Mouse (Mus musculus) frontal cortex, adult 2 months (tissue): ENCODE results near the gene Gstt1. TPM values are rescaled to one million over a fixed set of nuclear protein-coding genes. Genes with fewer than 3 reads are reported as not detected.
A peak's percentile ranks its signal among the peaks of the same experiment; 100 is the strongest.
"Not testable (repeated sequence)": the region's sequence is repeated elsewhere in the genome, so short reads cannot be mapped to it uniquely, and the experiment has no call there.

Experiments
- DNase-seq, 2 experiments: peaks; one replicate each; pipeline ENCODE4 v3.0.0; 2022; ENCODE audit warnings: low spot score in 1 of 2; ENCODE audit errors: extremely low spot score in 1 of 2
- polyA plus RNA-seq: library from polyadenylated mRNA; depleted of rRNA; stranded (reverse); fragments of >200 nt; gene quantifications from 2 replicates; pipeline ENCODE4 v1.2.3, GENCODE M21; 2012; rRNA removed

The Gstt1 gene
- 29.8 and 39.9 TPM in 2 replicates for polyA plus RNA-seq

DNA sequence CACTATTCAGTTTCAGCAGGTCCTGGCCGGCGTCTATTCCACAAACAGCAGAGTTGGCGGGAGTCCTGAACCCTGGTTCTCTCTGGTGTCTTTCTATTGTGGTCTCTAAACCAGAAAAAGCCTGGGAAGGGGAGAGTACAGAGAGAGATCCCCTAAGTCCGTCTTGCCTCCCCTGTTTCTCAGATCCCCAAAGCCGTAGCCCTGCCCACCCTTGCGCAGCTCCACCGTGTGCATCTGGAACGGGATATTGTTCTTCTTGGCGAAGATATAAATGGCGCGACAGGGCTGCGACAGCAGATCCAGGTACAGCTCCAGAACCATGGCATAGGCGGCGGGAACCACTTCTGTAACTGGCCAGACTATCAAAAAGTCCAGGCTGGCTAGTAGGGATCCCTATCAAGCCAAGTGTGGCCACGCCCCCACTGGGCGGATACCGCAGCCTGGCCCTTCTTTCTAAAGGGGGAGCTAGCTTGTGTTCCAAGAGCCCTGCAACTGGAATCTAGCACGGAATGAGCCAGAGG, at the start of gene Gstt1:
Gstt1 (minus strand) TSS at position 409 of the 521 bp plus-strand sequence.
- peak in 1 of 2 experiments; percentile 9 for DNase-seq

DNA sequence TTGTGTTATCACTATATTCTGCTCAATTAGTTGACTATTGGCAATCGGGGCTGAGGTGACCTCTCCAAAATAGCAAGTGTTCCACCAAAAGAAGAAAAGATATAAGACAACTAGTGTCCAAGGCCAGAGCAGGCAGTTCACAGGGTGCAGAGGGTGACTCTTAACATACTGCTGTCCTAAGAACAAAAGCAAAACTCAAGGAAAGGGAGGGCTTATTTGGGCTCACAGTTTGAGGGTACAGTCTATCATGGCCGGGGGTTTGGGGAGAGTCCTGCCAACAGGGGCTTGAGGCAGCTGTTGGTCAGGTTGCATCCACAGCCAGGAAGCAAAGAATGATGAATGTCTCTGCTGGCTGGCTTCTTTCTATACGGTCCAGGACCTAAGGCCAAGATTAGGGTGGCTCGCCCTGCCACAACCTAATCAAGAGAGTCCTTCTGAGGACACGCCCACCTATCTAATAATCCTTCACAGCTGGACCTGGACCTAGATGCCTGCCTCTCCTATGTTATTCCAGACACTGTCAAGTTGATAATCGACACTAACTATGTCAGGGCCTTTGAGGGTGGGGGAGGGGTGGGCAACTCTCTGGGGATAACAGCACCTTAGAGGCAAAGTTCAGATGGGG, 47.0 kb upstream of the Gstt1 start:
- DNase-seq = no peak

DNA sequence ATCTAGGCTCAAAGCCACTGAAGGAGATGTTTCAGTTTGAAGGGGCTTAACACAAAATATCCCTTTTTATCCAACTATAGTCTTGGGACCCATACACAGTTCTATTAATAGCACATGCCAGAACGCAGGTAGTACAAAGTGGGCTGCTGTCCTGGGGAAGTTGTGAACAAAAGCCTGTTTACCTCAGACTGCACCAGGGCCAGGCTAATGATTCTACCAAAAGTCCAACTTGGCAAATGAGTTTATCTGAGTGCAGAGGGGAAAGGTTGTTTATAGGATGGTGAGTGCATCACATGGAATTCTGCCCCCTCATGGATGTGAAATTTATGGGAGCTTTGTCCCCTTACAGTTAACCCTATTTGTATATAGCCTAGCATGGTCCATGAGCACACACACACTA, 46.4 kb upstream of the Gstt1 start:
- DNase-seq = no peak

DNA sequence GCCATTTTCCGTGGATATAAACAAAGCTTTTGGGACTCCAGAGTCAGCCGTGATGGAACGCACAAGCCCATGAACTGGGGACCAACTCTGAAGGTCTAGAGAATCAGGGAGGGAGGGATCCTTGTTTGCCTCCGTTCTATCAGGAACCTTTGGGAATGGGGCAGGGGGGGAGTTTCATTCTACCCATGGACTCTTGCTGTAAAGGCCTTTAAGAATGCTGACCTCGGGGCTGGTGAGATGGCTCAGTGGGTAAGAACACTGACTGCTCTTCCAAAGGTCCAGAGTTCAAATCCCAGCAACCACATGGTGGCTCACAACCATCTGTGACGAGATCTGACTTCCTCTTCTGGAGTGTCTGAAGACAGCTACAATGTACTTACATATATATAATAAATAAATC, 45.5 kb upstream of the Gstt1 start:
- not testable (repeated sequence) for DNase-seq

DNA sequence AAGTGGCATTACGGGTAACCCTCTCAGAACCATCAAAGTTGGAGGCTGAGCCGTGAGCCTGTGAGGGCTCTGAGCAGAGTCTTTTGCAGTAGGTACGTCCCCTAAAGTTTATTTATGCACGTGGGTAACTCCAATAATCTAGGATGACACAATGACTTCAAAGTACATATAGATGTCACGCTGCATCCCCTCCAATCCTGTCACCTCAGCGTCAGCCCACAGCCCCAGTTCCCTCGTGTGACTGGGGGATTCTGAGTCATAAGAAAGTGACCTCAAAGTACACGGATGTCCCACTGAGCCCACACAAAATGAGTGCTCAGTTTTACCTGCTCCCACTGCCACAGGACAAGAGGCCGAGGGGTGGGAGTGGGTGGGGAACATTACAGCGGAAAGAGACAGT, 40.7 kb upstream of the Gstt1 start:
- no peak for DNase-seq

DNA sequence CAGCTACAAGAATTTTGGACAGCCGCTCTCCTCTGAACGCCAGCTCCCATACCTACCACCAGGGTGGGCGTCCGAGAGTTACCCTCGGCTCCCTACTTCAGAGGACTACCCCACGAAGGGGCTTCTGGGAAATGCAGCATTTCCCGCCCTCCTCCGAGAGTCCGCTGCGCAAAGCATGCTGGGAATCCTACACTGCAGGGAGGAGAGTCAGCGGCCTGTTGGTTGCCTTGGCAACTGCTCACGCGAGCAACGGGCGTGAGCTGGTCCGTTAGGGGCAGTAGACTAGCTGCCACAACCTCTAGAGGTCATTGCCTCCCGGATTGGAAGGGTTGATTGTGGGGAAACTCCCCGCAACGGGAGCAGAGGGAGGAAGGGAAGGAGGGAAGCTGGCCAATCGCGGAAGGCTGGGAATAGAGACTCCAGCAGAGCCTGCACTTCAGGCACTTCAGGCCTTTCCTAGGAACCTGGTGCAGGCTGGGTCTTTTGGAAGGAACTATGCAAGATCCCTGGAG, 38.9 kb upstream of the Gstt1 start, which contains the start of gene Gstt2:
Gstt2 (minus strand) TSS at position 177 of the 512 bp plus-strand sequence.
- peak; percentile 85 to 95 for DNase-seq

DNA sequence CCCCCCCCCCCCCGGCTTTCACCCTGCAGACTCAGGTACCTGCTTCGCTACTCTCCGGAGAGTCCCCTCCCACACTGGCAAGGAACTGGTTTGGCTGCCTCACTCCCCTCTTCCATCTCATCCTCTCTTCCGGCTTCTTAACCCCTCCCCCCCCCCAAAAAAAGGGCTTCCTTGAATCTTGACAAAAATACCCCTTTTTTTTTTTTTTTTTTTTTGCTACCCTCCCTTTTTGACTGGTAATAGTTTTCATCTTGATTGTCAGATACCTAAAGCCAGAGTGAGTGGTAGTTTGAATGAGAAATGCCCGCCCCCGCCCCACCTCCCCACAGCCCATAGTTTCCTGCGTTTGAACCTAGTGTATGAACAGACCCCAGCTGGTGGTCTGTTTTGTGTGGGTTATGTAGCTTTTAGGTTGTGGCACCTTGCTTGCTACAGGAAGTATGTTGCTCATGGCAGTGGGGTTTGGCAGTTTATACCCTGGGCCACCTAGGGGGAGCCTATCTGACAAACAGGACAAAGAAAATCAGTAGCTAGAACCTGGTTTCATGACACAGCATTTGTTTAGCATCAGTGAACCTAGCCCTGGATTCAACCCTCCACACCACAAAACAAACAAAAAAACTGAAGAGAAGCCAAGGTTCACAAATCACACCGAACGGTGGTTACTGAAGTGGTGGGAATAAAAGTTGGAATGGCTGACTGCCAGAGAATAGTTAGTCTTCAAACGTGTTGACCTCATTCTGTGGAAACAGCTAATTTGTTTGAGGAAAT, 37.6 kb upstream of the Gstt1 start:
- no peak for DNase-seq

DNA sequence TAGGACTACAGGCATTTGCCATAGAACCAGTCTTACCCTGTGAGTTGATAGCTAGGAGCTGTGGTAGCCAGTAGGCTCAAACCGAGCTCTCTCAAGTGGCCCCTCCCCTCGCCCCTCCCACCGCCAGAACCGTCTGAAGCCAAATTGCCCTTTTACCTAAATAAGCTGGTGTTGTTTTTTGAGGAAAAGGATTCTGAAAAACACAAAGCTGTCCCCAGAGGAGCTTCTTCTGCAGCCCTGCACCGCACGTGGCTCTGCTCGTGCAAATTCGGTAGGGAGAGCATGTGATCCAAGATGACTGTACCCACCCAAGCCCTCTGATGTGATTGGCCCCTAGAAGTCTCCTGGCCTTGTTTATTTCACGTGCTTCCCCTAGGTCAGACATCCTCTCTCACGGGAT, 36.9 kb upstream of the Gstt1 start:
- no peak for DNase-seq

DNA sequence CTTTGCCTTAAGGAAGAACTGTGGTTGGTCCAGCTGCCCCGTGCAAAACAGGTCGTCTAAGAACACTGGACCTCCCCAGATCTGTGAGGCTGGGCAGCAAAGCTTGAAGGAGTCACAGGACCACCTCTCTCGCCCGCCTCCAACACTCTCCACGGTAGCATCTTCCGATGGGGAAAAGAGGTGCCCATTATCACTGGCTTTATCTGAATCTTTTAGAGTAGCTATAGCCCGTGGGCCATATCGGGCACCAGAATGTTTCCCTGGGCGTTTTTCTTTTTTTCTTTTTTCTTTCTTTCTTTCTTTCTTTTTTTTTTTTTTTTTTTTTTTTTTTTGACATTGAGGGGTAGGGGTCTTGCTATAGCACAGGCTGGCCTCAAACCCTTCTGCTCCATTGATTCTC, 36.3 kb upstream of the Gstt1 start:
- no peak for DNase-seq

DNA sequence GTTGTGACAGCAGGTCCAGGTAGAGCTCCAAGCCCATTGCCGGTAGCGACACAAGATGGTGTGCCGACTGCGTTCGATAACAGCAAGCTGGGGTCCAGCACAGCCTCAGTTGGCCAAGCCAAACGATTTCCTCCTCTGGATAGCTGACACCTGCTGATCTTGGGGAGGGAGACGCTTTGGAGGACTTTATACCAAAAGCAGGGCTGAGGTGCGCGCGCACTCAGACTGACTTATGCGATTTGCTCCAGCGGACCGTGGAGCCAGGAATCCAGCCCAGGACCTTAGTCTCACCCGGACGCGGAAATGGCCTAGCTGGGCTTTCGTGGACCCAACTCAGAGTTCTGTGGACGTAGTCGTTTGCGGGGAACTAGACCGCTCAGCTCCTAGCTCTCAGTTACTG, 35.9 kb upstream of the Gstt1 start:
- no peak for DNase-seq

DNA sequence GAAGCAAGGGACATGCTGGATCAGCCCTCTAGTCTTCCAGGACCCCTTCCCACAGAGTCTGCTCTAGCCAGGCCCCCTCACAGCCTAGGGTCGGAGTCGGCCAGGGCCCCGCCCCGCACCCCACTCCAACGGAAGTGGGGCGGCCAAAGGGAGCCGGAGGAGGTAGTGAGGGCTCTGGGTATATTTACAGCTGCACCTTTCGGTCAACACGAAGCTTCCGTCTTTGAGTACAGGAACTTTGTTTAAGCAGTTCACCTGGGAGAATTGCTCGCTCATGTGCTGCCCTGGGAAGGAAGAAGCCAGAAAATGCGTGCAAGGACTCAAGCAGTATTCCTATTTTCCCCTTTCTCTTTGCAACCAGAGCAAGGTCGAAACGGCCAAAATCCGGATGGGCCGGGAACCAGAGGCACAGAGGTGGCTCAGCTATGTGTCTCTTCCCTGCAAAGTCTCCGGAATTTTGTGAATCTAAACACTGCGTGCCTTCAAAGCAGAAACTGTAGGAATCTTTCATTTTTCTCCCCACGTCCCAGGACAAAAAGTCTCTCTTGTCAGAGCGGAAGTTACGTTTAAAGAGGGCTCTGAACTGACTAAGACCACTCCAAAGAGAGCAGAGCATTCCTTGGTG, 35.2 kb upstream of the Gstt1 start:
- no peak for DNase-seq

DNA sequence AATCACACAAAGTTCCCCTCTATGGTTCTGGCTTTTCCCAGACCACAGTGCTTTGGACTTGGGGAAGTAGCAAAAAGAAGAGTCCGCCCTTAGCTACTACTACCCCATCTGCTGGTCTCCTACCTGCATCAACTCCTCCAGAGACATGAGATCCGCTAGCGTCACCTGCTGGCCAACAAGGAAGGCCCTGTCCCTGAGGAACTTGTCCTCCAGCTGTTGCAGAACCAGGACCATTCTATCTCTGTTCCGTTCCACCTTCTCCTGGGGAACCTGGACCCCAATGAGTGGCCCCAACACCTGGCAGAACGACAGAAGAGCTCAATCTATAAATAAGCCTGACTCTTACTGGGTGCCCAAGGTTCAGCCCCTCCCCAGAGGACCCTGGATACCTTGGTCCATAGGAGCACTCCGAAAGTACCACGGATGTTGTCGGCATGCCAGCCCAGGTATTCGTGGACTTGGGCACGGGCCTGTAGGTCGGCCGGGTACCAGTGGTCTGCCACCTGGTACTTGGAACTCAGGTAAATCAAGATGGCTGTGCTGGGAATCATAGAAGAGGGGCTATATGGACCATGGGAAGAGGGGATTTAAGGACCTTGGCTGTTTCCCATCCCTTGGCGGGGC, 34.0 kb upstream of the Gstt1 start:
- peak in 1 of 2 experiments; percentile 75 for DNase-seq

DNA sequence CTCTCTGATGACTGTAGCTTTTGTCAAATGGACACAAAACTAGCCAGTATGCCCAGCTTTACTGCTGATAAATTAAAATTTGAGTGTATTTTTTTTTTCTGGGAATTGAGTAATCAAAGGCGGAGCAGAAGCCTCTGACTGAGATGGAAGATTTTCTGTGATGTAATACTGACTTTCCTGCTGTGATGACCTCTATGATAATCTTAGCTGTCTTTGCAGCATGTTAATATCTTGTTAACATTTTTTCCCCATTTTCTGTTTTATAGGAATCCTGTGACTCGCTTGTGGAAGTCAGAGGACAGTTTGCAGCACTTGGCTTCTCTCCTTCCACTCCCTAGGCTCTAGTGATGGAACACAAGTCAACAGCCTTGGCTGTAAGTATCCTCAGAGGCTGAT, 31.9 kb upstream of the Gstt1 start:
- DNase-seq = no peak

DNA sequence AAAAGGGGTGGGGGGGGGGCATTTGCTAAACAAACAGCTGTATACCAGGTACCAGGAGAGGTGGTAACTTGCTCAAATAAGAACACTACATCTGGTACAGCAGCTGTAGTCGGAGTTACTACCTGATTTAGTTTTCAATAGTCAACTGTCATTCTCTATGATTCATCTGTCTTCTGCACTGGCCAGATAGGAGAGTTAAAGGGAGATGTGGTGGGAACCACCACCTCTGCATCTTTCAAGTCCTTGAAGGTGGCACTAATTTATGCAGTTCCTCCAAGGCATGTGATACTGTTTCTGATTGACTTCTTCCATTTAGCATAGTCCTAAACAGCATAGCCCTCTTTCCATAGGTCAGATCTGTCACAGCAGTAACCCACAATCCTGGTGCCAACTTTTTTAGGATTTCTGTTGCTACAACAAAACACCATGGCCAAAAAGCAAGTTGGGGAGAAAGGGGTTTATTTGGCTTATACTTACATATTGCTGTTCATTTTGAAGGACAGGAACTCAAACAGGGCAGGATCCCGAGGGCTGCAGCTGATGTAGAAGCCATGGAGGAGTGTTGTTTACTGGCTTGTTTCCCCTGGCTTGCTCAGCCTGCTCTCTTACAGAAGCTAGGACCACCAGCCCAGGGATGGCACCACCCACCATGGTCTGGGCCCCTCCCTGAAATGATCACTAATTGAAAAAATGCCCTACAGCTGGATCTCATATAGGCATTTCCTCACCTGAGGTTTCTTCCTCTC, 31.3 kb upstream of the Gstt1 start:
- no peak for DNase-seq

DNA sequence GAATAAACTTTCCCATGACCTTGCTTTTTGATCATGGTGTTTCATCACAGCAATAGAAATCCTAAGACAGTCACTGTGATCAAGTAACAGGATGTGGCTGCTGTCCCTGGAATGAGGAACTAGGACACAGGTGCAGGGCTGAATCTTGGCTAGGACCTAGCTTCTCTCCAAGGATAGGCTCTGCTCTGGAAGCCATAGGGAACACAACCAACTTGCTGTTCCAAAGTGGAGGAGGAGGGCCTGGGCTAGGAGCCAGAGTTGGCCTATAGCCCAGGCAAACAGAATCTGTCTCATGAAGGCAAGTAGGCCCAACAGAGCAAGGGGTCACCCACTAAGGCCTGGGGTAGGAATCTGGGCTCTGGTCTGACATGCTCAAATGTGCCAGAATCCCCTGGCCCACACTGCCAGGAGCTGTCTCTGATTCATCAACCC, 30.1 kb upstream of the Gstt1 start:
- peak in 1 of 2 experiments; percentile 35 for DNase-seq

DNA sequence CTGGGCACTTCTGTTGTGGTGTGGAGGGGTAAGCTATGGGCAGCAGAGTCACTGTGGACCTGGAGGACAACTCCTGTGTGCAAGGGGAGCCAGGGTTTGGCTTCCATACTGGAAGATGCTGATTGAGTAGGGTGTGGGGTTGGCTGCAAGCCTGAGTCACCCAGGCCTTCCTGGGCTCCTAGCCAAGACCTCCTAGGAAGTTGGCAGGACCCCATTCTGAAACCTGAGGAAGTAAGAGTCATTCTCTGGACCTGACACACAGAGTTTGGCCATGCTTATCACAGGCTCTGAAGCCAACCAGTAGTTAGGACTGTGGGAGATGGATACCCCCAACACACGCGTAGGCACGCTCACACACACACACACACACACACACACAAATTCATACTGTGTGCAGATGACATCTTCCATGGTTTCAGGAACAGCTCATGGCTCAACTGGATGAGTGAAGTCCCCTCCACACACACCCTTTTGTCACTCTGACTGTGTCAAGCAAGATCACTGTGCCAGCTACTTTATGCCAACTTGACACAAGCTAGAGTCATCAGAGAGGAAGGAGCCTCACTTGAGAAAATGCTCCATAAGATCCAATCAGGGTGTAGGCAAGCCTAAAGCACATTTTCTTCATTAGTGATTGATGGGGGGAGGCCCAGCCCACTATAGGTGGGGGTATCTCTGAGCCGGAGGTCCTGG, 29.4 kb upstream of the Gstt1 start:
- DNase-seq = no peak

DNA sequence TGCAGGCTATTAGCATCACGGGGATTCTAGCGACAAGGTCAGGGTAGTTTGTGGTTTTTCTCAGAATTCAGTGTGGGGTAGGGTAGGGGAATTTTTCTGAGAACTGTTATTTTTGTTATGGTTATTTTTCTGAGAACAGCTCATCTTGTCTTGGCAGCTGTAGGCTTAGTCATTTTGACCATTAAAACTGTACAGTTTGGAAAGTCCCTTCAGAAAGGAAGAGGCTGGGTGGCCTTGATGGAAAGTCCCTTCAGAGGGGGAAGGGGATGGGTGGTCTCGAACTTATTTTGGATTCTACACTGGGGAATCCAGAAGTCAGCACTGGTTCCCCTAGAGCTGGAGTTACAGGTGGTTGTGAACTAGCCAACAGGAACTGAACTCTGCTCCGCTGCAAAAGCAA, 26.1 kb upstream of the Gstt1 start:
- DNase-seq = no peak

DNA sequence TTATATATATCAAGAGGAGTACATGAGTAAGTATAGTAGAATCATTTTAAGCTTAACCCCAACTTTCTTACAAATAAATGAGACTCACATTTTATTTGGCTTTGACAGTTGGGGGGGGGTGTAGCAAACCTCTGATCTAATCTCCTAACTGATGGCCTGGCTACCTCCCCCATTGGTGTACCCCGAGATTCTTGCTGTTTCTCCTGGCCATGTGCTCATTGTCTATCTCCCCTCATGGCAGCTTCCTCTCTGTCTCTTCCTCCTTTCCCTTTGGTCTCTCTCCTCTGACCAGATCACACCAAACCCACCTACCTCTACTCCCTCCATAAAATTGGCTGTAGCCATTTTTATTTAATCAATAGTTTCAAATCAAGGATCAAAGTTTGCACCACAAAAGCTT, 25.4 kb upstream of the Gstt1 start:
- DNase-seq = no peak

DNA sequence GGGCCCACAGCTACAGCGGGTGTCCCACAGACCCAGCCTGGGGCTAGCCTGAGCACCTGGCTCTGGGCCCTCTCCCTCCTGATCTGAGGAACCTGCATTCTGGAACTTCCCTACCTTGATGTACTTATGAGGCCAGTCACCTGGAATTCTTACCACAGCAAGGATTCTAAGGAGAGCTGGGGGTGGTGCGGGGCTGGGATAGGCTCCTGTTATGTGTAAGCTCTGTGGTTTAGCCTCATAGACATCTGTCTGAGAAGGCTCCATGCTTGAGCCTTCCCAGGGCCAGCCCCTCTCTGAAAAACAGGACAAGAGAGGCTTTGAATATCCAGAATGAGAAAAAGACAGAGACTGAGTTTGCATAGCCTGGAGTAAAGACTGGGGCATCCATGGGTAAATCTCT, 24.1 kb upstream of the Gstt1 start, which contains the start of gene Gstt4:
Gstt4 (minus strand) TSS at position 101 of the 400 bp plus-strand sequence.
- no peak for DNase-seq
